Mouse (Mus musculus) Patski (cell line): ENCODE data around the gene Poc1b. TPM values are rescaled to one million over a fixed set of nuclear protein-coding genes. Genes with fewer than 3 reads are reported as not detected.

Experiments
- ATAC-seq: fragments of 100-300 bp; one replicate; pipeline ENCODE4 v1.8.0; 2021
- CTCF ChIA-PET: fragments of 350-600 bp; sonication (Branson Sonifier 250); formaldehyde crosslinking; loops from one replicate; lab custom pipeline; 2022; ENCODE audit warnings: inconsistent platforms; lab: Charles Lee
- POLR2A ChIA-PET: fragments of 350-600 bp; sonication (Branson Sonifier 250); formaldehyde crosslinking; loops from one replicate; lab custom pipeline; 2022; ENCODE audit warnings: antibody characterized with exemption, inconsistent platforms; lab: Charles Lee
- DNase-seq: peaks from one replicate; pipeline ENCODE4 v3.0.0-alpha.2; 2011; ENCODE audit warnings: low read depth, low spot score
- H3K27me3 ChIP-seq: fragments of 371-371 bp; one replicate; pipeline ENCODE4 v1.5.1; 2021
- CTCF ChIP-seq: fragments of 100-300 bp; IDR thresholded peaks from one replicate; pipeline ENCODE4 v1.5.1; 2021
- in situ Hi-C: fragments of 300-500 bp; cut with MboI; formaldehyde crosslinking; loops from 3 replicates; pipeline ENCODE4 v1.11.1; 2018; ENCODE audit warnings: low pct_unique_long_range_greater_than_20kb, mixed read lengths
- polyA plus RNA-seq: library from polyadenylated mRNA; unstranded; gene quantifications from one replicate; pipeline ENCODE4 v1.2.3, GENCODE M21; 2021

The Poc1b gene
- polyA plus RNA-seq, 1 experiment from 2014 or later, result 10.5 TPM

GRCm38 (mm10) chr10:99168840-99169764 is 62.3 kb downstream of the Poc1b start:
- H3K27me3 ChIP-seq, result no peaks in the 10 kb centered on the region
- ATAC-seq, result no peak
- peak; percentile 25 for TF ChIP-seq CTCF
- POLR2A ChIA-PET, result no interaction called here
- DNase-seq, result no peak
- in situ Hi-C loops, result loop anchor here (5.0 to 25.0 kb wide), 3 partner anchors 93 to 1318 kb away; partner anchors contain the start of genes Cep290, Dusp6 and Tmtc3
- CTCF ChIA-PET, result interaction anchor here (1.3 kb wide), 1 partner anchor 451 kb away, joined by 4 read pairs; no protein-coding TSS in a partner anchor

DNA sequence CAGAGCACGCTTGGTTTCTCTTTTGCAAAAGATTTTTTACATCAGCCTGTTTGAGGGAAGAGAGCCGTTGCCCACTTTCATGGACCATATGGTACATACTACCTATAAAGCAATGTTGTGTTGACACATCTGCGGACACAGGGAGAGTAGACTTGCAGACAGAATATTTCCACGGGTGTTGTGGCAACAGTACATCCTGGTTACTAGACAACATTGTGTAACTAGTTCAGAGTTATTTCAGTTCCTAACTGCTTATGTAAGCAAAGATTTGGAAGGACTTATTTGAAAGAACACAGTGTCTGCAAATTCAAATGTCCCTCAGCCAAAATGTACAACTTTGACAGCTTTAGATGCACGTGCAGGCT is 62.9 kb downstream of the Poc1b start:
- H3K27me3 ChIP-seq, result no peaks in the 10 kb centered on the region
- CTCF ChIA-PET, result no interaction called here
- ATAC-seq, result no peak
- POLR2A ChIA-PET, result no interaction called here
- in situ Hi-C loops, result loop anchor here (5.0 to 25.0 kb wide), 3 partner anchors 93 to 1318 kb away; partner anchors contain the start of genes Cep290, Dusp6 and Tmtc3
- no peak for DNase-seq
- no peak for TF ChIP-seq CTCF

DNA sequence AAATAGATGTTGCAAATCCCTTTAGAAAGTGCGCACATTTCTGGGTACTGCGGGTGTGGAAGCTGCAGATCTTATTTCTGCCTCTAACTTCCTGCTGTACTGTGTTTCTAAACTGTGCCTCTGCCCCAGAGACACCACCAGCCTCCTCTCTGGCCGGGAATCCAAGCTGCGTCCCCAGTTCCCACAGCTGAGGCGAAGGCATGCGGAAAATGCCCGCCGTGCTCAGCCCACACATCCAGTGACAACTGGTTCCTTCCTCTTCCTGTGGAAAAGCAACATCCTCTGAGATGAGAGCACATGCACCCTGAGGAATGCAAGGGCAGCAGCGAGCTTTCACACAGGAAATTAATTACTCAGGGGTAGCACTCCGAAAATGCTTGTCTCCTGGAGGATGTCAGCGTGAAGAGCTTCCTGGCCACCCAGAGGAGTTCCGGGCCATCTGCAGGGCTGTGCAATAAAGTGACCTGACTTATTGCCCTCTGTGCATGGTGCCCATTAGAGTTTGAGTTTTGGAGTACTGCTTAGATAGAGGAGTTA is 65.2 kb downstream of the Poc1b start:
- in situ Hi-C loops, result loop anchor here (25.0 kb wide), 1 partner anchor 1315 kb away; the partner anchor contains the start of genes Cep290 and Tmtc3
- TF ChIP-seq CTCF, result no peak
- no peak for DNase-seq
- H3K27me3 ChIP-seq, result no peaks in the 10 kb centered on the region
- ChIA-PET POLR2A (interaction anchor here (1.0 to 1.9 kb wide), 3 partner anchors 60 to 91 kb away, joined by 3 to 7 read pairs (median 3); partner anchors contain the start of gene Dusp6), CTCF (interaction anchor here (1.0 to 1.9 kb wide), 12 partner anchors 8 to 444 kb away, joined by 3 to 6 read pairs (median 4); partner anchors contain the start of gene Dusp6)
- peak; percentile 90 for ATAC-seq

- DNase-seq (no peak), ATAC-seq (no peak)
- no peaks in the 10 kb centered on the region for H3K27me3 ChIP-seq
- TF ChIP-seq CTCF, result no peak
- POLR2A ChIA-PET, result interaction anchor here (0.7 to 1.0 kb wide), 3 partner anchors 21 to 60 kb away, joined by 3 to 5 read pairs (median 3); no protein-coding TSS in a partner anchor
- CTCF ChIA-PET, result interaction anchor here (0.7 to 1.9 kb wide), 6 partner anchors 11 to 443 kb away, joined by 3 to 6 read pairs (median 4); partner anchors contain the start of gene Dusp6
- in situ Hi-C loops, result loop anchor here (25.0 kb wide), 1 partner anchor 1314 kb away; the partner anchor contains the start of genes Cep290 and Tmtc3
Observed at GRCm38 (mm10) chr10:99172906-99173507, 66.2 kb downstream of the Poc1b start.

- H3K27me3 ChIP-seq, result no peaks in the 10 kb centered on the region
- DNase-seq, result no peak
- ATAC-seq, result no peak
- ChIA-PET POLR2A (no interaction called here), CTCF (no interaction called here)
- no peak for TF ChIP-seq CTCF
- in situ Hi-C loops, result no loop called here
Observed at GRCm38 (mm10) chr10:99176911-99177310, 70.1 kb downstream of the Poc1b start.

DNA sequence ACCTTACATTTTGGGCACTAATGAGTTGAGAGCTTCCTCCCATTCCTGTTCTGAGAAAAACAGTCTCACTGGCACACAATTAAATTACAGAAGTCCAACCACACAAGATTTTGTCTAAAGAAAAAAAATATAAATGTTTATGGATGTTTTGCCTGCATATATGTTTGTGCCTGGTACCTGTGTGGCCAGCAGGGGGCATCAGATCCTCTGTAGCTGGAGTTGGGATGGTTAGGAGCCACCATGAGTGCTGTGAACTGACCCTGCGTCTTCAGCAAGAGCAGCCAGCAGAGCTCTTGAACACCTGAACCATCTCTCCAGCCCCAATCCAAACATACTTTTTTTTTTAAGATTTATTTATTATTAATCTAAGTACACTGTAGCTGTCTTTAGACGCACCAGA is 71.3 kb downstream of the Poc1b start:
- ATAC-seq, result no peak
- in situ Hi-C loops, result no loop called here
- H3K27me3 ChIP-seq, result no peaks in the 10 kb centered on the region
- CTCF ChIA-PET, result interaction anchor here (1.1 kb wide), 1 partner anchor 12 kb away, joined by 3 read pairs; no protein-coding TSS in a partner anchor
- no peak for DNase-seq
- POLR2A ChIA-PET, result no interaction called here
- TF ChIP-seq CTCF, result peak; percentile 41

DNA sequence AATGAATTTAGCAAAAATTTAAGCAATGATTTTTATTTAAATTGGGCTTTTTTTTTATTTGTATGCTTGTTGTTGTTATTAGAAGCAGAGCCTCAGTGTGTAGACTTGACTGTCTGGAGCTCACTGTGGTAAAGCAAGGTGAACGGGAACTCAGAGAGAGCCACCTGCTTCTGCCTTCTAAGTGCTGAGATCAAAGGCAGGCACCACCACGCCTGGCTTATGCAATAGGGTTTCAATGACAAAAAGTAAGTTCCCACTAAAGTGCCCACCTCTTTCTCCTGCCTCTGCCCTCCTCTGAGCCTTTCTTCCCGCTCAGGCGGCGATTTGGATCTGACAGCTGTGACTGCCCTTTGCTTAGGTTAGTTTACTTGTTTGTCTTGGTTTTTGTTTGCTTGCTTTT is 72.3 kb downstream of the Poc1b start:
- CTCF ChIA-PET, result no interaction called here
- in situ Hi-C loops, result no loop called here
- POLR2A ChIA-PET, result no interaction called here

DNA sequence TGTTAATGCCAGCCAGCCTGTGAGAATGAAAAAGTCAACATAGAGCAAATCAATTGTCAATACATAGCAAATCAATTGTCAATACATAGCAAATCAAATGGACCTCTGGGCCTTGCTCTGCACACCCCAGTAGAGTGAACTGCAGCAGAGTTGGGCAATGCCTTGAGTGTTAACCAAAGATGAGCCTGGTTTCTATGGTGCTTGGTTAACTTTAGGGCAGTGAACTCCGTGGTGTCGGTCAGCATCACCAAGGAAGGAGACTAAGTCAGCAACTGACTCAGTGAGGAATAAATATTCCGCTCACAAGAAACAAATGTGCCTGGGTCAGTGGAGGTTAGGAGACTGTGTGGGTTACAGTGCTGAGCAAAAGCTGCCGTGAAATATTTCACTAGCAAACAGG is 72.7 kb downstream of the Poc1b start:
- no peaks in the 10 kb centered on the region for H3K27me3 ChIP-seq
- CTCF ChIA-PET, result interaction anchor here (1.2 kb wide), 1 partner anchor 8 kb away, joined by 3 read pairs; no protein-coding TSS in a partner anchor
- DNase-seq, result no peak
- no peak for TF ChIP-seq CTCF
- POLR2A ChIA-PET, result interaction anchor here (0.5 kb wide), 1 partner anchor 216 kb away, joined by 3 read pairs; no protein-coding TSS in a partner anchor
- in situ Hi-C loops, result no loop called here
- no peak for ATAC-seq

More for the DNA sequence above, 72.3 kb downstream of the Poc1b start:
- H3K27me3 ChIP-seq, result no peaks in the 10 kb centered on the region
- ATAC-seq (no peak), DNase-seq (no peak)
- TF ChIP-seq CTCF, result no peak

GRCm38 (mm10) chr10:99181497-99181896 is 74.7 kb downstream of the Poc1b start:
- ATAC-seq (no peak), DNase-seq (no peak)
- ChIA-PET POLR2A (no interaction called here), CTCF (interaction anchor here (0.9 kb wide), 1 partner anchor 16 kb away, joined by 3 read pairs; no protein-coding TSS in a partner anchor)
- in situ Hi-C loops, result no loop called here
- no peak for TF ChIP-seq CTCF
- H3K27me3 ChIP-seq, result no peaks in the 10 kb centered on the region

- ChIA-PET CTCF (interaction anchor here (0.9 to 1.2 kb wide), 2 partner anchors 16 to 434 kb away, joined by 3 read pairs; no protein-coding TSS in a partner anchor), POLR2A (no interaction called here)
- DNase-seq, result no peak
- in situ Hi-C loops, result no loop called here
- ATAC-seq, result no peak
- no peak for TF ChIP-seq CTCF
- H3K27me3 ChIP-seq, result no peaks in the 10 kb centered on the region
Observed at GRCm38 (mm10) chr10:99182107-99182506, 75.3 kb downstream of the Poc1b start.
